ENCODE assay signal across 22 mouse cellular contexts in the genomic region with DNA sequence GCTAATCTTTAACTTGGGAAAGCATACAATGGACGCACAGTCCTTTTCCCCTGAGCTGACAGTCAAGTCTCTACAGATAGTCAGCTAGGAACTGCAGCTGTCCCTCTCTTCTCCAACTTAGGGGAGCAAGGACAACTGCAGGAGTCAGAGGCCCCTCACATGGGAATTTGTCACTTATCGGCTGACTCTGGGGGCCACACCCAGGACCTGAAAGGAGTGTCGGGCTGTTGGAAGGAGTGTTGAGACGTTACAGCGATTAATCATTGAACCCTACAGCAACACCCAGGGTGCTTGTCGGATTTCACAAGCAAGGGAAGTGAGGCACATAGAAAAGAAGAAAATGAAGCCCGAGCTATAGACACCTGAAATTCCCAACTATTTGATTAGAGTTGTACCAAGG. TPM values are rescaled to one million over a fixed set of nuclear protein-coding genes. Genes with fewer than 3 reads are reported as not detected.
DNase-seq lines count a peak whose midpoint lies in the region; ATAC-seq and TF ChIP-seq lines count a peak whose summit lies in the region.
"Had no signal": no experiment of that assay in that cellular context is flagged by ENCODE, and none has a peak within 500 bp of the region (broad histone marks: within the 10 kb centered on the region; RNA-seq: fewer than 3 reads in every experiment).

No protein-coding gene starts in this region.

- no peaks in the 10 kb centered on the region for H3K9me3 ChIP-seq in liver, postnatal 0 days (ENCODE audit: low read length)
- H3K9me3 ChIP-seq in liver, embryonic 12.5 days (replicated peaks) = no peaks in the 10 kb centered on the region
- no peaks in the 10 kb centered on the region for H3K9me3 ChIP-seq in intestine, embryonic 15.5 days
- H3K9me3 ChIP-seq in stomach, embryonic 15.5 days = no peaks in the 10 kb centered on the region
- H3K9me3 ChIP-seq in forebrain, embryonic 15.5 days = no peaks in the 10 kb centered on the region
- H3K9me3 ChIP-seq: embryonic facial prominence, embryonic 13.5 days; forebrain, embryonic 12.5 days; heart, embryonic 15.5 days; hindbrain, embryonic 10.5 days had no signal

- intact Hi-C loops in left cerebral cortex, postnatal 4 days (cut with DNase I) = no loop called here

- no peak overlapping the region for H3K4me3 ChIP-seq in liver, postnatal 0 days (ENCODE audit: low read depth, low read length)
- H3K4me3 ChIP-seq in liver, embryonic 12.5 days = no peak overlapping the region
- H3K4me3 ChIP-seq in intestine, embryonic 15.5 days (replicated peaks) = no peak overlapping the region
- H3K4me3 ChIP-seq in stomach, embryonic 15.5 days (replicated peaks) = no peak overlapping the region
- H3K4me3 ChIP-seq in forebrain, embryonic 15.5 days = no peak overlapping the region
- H3K4me3 ChIP-seq: embryonic facial prominence, embryonic 13.5 days; forebrain, embryonic 12.5 days; heart, adult 2 months; heart, embryonic 15.5 days; hindbrain, embryonic 10.5 days had no signal

- no peak for ATAC-seq in liver, postnatal 0 days
- ATAC-seq in liver, embryonic 12.5 days = no peak
- peak; percentile 88 for ATAC-seq in intestine, embryonic 15.5 days
- ATAC-seq in stomach, embryonic 15.5 days (ENCODE audit: insufficient read depth, low FRiP score, low read depth) = no peak
- ATAC-seq in forebrain, embryonic 15.5 days (replicated peaks) = no peak
- ATAC-seq: activated CD4-positive, CD25-positive, alpha-beta regulatory T cell, adult 4 months; forebrain, postnatal 0 days had no signal

- DNase-seq in liver, postnatal 0 days = no peak
- DNase-seq in left cerebral cortex, postnatal 4 days = no peak
- DNase-seq in cerebellum, adult 11-12 months = no peak
- DNase-seq: adrenal gland, adult 8-10 months; adrenal gland, postnatal 36 days; cerebellum, adult 9-10 months; cerebellum, postnatal 25 days; forebrain, postnatal 0 days; gastrocnemius, postnatal 14 days; heart, adult 2 months; heart, postnatal 14 days had no signal

- peak overlapping the region; percentile 10; the same call in 1 of the 2 replicates for H3K4me2 ChIP-seq in liver, postnatal 0 days (ENCODE audit: low read depth, low read length)
- no peak overlapping the region for H3K4me2 ChIP-seq in liver, embryonic 12.5 days
- H3K4me2 ChIP-seq in intestine, embryonic 15.5 days (replicated peaks) = peak overlapping the region; percentile 3
- H3K4me2 ChIP-seq in stomach, embryonic 15.5 days = 0 out of 2 replicates have a peak overlapping the region, but pooled peaks have one; percentile 3
- no peak overlapping the region for H3K4me2 ChIP-seq in forebrain, embryonic 15.5 days (replicated peaks)
- H3K4me2 ChIP-seq: embryonic facial prominence, embryonic 13.5 days; forebrain, embryonic 12.5 days; heart, embryonic 11.5 days; heart, embryonic 15.5 days; hindbrain, embryonic 14.5 days had no signal

- TF ChIP-seq EP300 in liver, postnatal 0 days (IDR thresholded peaks at IDR 0.05; ENCODE audit: low read depth) = no peak

- H3K9ac ChIP-seq in liver, postnatal 0 days (replicated peaks) = no peak overlapping the region
- H3K9ac ChIP-seq in liver, embryonic 12.5 days = no peak overlapping the region
- no peak overlapping the region for H3K9ac ChIP-seq in intestine, embryonic 15.5 days
- no peak overlapping the region for H3K9ac ChIP-seq in stomach, embryonic 15.5 days
- no peak overlapping the region for H3K9ac ChIP-seq in forebrain, embryonic 15.5 days (replicated peaks)
- H3K9ac ChIP-seq: embryonic facial prominence, embryonic 13.5 days; forebrain, embryonic 12.5 days; forebrain, postnatal 0 days; heart, embryonic 15.5 days; hindbrain, embryonic 14.5 days had no signal

- no peaks in the 10 kb centered on the region for H3K27me3 ChIP-seq in liver, postnatal 0 days (ENCODE audit: insufficient read depth, low read length)
- no peaks in the 10 kb centered on the region; the same call in 1 of the 2 replicates for H3K27me3 ChIP-seq in liver, embryonic 12.5 days (replicated peaks)
- no peaks in the 10 kb centered on the region for H3K27me3 ChIP-seq in intestine, embryonic 15.5 days (replicated peaks)
- no peaks in the 10 kb centered on the region for H3K27me3 ChIP-seq in stomach, embryonic 15.5 days (replicated peaks)
- H3K27me3 ChIP-seq in forebrain, embryonic 15.5 days = peaks cover 59% of the 10 kb centered on the region
- H3K27me3 ChIP-seq: embryonic facial prominence, embryonic 13.5 days; heart, embryonic 15.5 days had no signal

- peaks cover 14% of the 10 kb centered on the region for H3K4me1 ChIP-seq in liver, postnatal 0 days (ENCODE audit: insufficient read depth)
- H3K4me1 ChIP-seq in liver, embryonic 12.5 days = peaks cover 6% of the 10 kb centered on the region
- peaks cover 29% of the 10 kb centered on the region for H3K4me1 ChIP-seq in intestine, embryonic 15.5 days (replicated peaks)
- H3K4me1 ChIP-seq in stomach, embryonic 15.5 days = peaks cover 17% of the 10 kb centered on the region
- peaks cover 24% of the 10 kb centered on the region for H3K4me1 ChIP-seq in forebrain, embryonic 15.5 days

- whole genome bisulfite sequencing in liver, postnatal 0 days (ENCODE audit: insufficient replicate concordance) = 42% methylated on average over 7 of the region's 7 CpGs
- WGBS in liver, embryonic 12.5 days (ENCODE audit: insufficient replicate concordance) = 44% methylated on average over 7 of the region's 7 CpGs
- 52% methylated on average over 7 of the region's 7 CpGs for WGBS in intestine, embryonic 15.5 days
- 43% methylated on average over 7 of the region's 7 CpGs for WGBS in stomach, embryonic 15.5 days
- WGBS in forebrain, embryonic 15.5 days = 89% methylated on average over 7 of the region's 7 CpGs

- TF ChIP-seq CTCF in liver, postnatal 0 days (IDR thresholded peaks at IDR 0.05; ENCODE audit: low read depth) = no peak

- H3K27ac ChIP-seq in liver, postnatal 0 days (ENCODE audit: low read depth) = peak overlapping the region; percentile 59
- H3K27ac ChIP-seq in liver, embryonic 12.5 days = no peak overlapping the region
- H3K27ac ChIP-seq in intestine, embryonic 15.5 days = peak overlapping the region; percentile 54
- H3K27ac ChIP-seq in stomach, embryonic 15.5 days = no peak overlapping the region
- no peak overlapping the region for H3K27ac ChIP-seq in forebrain, embryonic 15.5 days (replicated peaks)
- H3K27ac ChIP-seq: embryonic facial prominence, embryonic 13.5 days; forebrain, embryonic 12.5 days; heart, adult 2 months; heart, embryonic 15.5 days; hindbrain, embryonic 10.5 days; hindbrain, embryonic 14.5 days had no signal

- H3K36me3 ChIP-seq in liver, postnatal 0 days (replicated peaks; ENCODE audit: insufficient read depth, low read length) = 0 out of 2 replicates have a peak, but pooled peaks cover 2% of the 10 kb centered on the region
- no peaks in the 10 kb centered on the region for H3K36me3 ChIP-seq in liver, embryonic 12.5 days
- no peaks in the 10 kb centered on the region for H3K36me3 ChIP-seq in intestine, embryonic 15.5 days
- H3K36me3 ChIP-seq in stomach, embryonic 15.5 days = no peaks in the 10 kb centered on the region
- H3K36me3 ChIP-seq in forebrain, embryonic 15.5 days = no peaks in the 10 kb centered on the region
- H3K36me3 ChIP-seq: embryonic facial prominence, embryonic 13.5 days; forebrain, embryonic 12.5 days; heart, embryonic 15.5 days; hindbrain, embryonic 10.5 days had no signal

RNA-seq across cellular contexts. Expression of a gene that starts 12.6 kb away (rescaled TPM):
- polyA plus RNA-seq in liver, postnatal 0 days (2015; fragmentation: Nextera tagmentation; extraction: Ambion mirVana) = 37.8 and 39.1 TPM in 2 replicates
- polyA plus RNA-seq in liver, embryonic 12.5 days (2016; fragmentation: Nextera tagmentation; extraction: Ambion mirVana) = 19.6 and 20.1 TPM in 2 replicates
- 72.4 and 74.1 TPM in 2 replicates for polyA plus RNA-seq in intestine, embryonic 15.5 days (2015; fragmentation: Nextera tagmentation; extraction: Ambion mirVana)
- 32.1 and 38.0 TPM in 2 replicates for polyA plus RNA-seq in stomach, embryonic 15.5 days (2015; fragmentation: Nextera tagmentation; extraction: Ambion mirVana)
- total RNA-seq in left cerebral cortex, postnatal 4 days (2021) = 10 to 100 TPM; 53.4 to 67.4 TPM
- 48.4 and 51.0 TPM in 2 replicates for polyA plus RNA-seq in forebrain, embryonic 15.5 days (2015; fragmentation: Nextera tagmentation; extraction: Ambion mirVana)

RNA-seq across cellular contexts. Expression of a gene that starts 55.3 kb away (rescaled TPM):
- 6.6 and 6.7 TPM in 2 replicates for polyA plus RNA-seq in liver, postnatal 0 days (2015; fragmentation: Nextera tagmentation; extraction: Ambion mirVana)
- 9.7 and 10.7 TPM in 2 replicates for polyA plus RNA-seq in liver, embryonic 12.5 days (2016; fragmentation: Nextera tagmentation; extraction: Ambion mirVana)
- 14.2 and 16.8 TPM in 2 replicates for polyA plus RNA-seq in intestine, embryonic 15.5 days (2015; fragmentation: Nextera tagmentation; extraction: Ambion mirVana)
- polyA plus RNA-seq in stomach, embryonic 15.5 days (2015; fragmentation: Nextera tagmentation; extraction: Ambion mirVana) = 14.0 and 14.7 TPM in 2 replicates
- 10 to 100 TPM; 46.7 to 50.9 TPM for total RNA-seq in left cerebral cortex, postnatal 4 days (2021)
- polyA plus RNA-seq in forebrain, embryonic 15.5 days (2015; fragmentation: Nextera tagmentation; extraction: Ambion mirVana) = 32.2 and 36.1 TPM in 2 replicates

Comparison
In these comparisons a context has a peak if more than half of its experiments do, and no peak if none do; other contexts are left out.
1. H3K27ac ChIP-seq: peak in liver, postnatal 0 days (single experiment) and intestine, embryonic 15.5 days (single experiment); none in liver, embryonic 12.5 days (single experiment), stomach, embryonic 15.5 days (single experiment) and forebrain, embryonic 15.5 days (single experiment).
2. H3K4me2 ChIP-seq: peak in liver, postnatal 0 days (single experiment), intestine, embryonic 15.5 days (single experiment) and stomach, embryonic 15.5 days (single experiment); none in liver, embryonic 12.5 days (single experiment) and forebrain, embryonic 15.5 days (single experiment).